Mouse (Mus musculus) cerebellum, adult (tissue): ENCODE measurements around the gene Hhatl.
A peak's percentile ranks its signal among the peaks of the same experiment; 100 is the strongest.

Source experiments
- ATAC-seq: cut with Nextera tagmentation; 2 replicates; pipeline ENCODE4 v1.9.2; 2017; ENCODE audit warnings: mild to moderate bottlenecking, moderate library complexity, mixed read lengths; ENCODE audit not compliant: insufficient number of reproducible peaks, low FRiP score, low TSS enrichment

Hhatl gene

GRCm38 (mm10) chr9:121760271-121761090, 31.8 kb downstream of the Hhatl start:
- 0 out of 2 replicates have a peak, but pooled peaks have one; percentile 3 for ATAC-seq

DNA sequence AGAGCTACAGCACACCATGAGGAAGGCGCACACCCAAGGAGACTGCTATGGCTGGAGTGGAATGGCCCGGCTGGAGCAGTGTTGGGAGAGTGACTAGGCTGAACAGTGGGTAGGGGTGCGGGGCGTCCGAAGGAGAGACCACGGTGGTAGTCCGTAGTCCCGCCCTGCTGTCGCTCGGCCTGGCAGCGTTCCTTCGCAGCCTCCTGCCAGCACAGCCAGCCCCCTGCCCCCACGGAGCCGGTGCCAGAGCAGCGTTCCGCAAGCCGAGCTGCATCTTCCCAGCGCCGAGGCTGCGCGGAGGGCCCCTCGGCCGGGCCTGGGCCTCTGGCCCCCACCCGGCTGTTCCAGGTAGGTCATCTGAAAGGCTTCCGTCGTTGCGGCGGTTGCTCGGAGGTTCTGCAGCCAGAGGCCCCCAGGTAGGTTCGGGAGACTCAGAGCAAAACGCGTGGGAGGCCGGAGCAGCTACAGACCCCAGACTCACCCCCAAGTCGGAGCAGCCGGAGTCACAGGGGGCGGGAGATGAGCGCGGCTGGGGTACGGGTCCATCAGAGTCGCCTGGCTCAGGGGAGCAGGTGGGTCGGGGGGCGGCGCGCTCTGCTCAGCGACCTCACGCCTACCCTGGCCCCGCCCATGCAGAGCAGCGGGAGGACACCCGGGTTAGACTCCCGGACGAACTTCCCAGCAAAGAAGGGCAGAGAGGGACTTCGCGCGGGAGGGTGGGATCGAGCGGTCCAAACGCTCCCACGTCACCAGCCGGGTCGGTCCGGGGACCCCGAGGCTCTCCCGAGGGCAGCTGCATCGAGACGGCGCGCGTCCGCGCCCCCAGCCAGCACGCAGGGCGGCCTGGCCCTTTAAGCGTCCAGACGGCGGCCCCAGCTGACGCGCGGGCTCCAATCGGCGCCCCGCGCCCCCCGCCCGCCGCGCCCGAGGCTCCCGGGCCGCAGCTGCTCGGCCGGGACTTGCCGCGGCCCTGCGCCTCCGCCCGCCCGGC, 32.9 kb downstream of the Hhatl start, which contains the start of gene Zfp651:
Gene Zfp651 (plus strand): TSS at position 240 of the 991 bp plus-strand sequence.
- peak; percentile 38; the same call in 1 of the 2 replicates for ATAC-seq

DNA sequence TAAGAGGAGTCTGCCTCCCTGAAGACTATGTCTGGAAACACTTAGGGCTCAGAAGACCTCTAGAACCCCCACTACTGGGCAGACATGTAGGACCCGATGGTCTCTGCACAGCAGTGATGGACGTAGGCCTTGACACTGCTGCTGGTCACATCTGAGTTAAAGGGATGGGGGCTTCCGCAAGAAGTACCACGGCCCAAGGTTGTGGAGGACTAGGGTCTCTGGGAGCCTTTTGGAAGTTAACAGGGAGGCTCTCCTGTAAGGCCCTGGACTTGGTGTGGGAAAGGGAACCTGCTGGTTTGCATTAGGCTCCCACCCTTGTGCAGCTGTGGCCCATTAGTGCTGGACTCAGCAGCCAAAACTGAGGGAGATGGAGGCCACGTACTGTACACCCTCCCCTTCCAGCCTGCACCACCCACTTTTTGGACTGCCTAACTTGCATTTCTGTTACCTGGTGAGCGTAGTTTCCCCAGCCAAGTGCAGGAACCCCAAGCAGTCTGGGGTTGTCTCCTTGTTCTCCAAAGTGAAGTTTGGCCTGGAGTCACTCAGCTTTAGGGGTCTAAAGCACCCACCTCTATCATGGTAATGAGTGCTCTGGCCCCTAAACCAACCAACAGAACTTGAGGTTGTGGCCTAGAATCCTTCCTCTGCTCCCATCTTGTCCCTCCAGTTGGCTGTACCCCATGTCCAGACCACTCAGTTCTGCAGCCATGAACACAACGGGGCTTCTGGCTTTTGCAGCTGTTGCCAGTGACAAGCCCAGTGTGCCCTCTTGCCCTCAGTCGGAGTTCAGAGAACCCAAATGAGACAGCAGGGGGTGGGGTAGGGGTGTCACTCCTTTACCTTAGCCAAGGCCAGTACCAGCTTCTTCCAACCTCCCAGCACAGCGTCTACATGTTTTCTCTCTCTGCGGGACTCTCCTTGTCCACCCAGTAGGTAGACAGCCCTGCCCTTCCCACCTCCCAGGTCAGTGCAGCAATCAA, 34.2 kb downstream of the Hhatl start:
- no peak for ATAC-seq

GRCm38 (mm10) chr9:121757432-121757831, 34.9 kb downstream of the Hhatl start:
- ATAC-seq: no peak

DNA sequence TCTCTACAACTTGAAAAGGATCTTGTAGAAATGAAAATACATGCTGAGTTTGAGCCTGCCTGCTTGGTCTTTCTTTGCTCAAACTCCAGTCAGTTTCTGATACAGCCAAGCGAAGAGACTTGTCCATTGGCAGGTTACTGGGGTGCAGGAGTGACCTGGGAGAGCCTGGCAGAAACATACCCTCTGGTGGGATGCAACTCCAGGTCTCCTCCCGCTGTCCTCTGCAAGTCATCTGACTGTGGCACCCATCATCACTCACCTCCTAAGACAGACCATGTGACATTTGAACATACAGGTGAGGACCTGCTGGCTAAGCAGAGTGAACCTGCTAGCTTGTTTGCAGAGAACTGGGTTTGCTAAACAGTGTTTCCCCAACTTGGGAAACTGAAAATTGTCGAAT, 35.5 kb downstream of the Hhatl start:
- no peak for ATAC-seq

DNA sequence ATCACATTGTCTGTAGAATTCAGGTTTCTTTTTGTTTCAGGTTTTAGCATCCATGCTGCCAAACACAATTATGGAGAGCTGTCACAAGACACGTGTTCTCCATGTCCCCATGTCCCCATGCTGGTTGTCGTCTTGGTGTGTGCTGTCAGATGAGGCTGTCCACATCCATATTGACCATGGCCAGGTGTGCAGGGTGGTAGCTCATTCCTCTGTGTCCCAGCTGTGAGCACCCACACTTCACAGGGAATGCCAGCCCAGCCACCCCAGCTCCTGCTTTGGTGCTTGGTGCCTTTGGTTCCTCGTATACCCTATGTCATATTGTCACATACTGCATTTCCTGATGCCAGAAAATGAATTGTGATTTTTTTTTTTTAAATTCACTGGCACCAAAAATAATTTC, 37.7 kb downstream of the Hhatl start:
- no peak for ATAC-seq

- ATAC-seq: no peak
Observed at GRCm38 (mm10) chr9:121752774-121753173, 39.5 kb downstream of the Hhatl start.

DNA sequence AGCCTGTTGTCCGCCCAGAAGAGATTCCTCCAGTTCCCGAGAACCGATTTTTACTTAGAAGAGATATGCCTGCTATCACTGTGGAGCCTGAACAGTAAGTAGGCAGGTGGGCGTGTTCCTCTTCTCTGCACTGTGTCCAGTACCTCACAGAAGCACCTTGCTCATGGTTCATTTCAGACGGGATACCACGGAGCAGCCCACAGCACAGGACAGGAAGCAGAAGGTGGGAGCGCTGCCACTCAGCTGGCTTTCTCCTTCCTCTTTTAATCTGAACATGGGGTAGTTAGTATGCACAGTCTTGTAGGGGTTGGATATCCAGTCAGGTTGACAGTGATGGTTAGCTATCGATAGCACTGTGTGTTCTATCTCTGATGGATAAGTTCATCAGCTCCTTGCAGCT, 48.3 kb downstream of the Hhatl start:
- no peak for ATAC-seq

GRCm38 (mm10) chr9:121741168-121741567, 51.1 kb downstream of the Hhatl start:
- no peak for ATAC-seq

DNA sequence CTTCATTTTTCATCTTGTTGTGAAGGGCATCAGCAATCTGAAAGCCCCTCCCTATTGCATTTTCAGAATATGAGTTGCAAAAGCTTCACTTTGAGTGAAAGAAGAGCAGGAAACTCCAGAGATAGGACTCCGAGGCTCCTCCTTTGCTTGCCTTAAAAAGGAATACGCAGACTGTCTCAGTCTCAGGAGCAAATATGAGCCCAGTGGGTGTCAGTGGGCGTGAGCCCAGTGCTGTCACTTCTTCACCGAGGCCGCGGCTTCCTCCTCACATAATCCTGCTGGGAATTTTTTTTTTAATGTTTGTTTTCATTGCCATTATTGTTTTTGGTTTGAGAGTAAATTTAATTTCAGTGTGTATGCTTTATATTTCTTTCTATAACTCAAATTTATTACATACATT, 51.8 kb downstream of the Hhatl start:
- ATAC-seq: no peak
